Mouse (Mus musculus) adrenal gland, postnatal 0 days (tissue): ENCODE measurements around the gene Gm3752. TPM values are rescaled to one million over a fixed set of nuclear protein-coding genes. Genes with fewer than 3 reads are reported as not detected.

Experiments used
- polyA plus RNA-seq: library from polyadenylated mRNA; unstranded; fragments of >200 nt; fragmentation: Nextera tagmentation; extraction: Ambion mirVana; gene quantifications from 2 replicates; pipeline ENCODE4 v1.2.1, GENCODE M21; 2015

Gm3752 gene
- 0.33 and 0.79 TPM in 2 replicates for polyA plus RNA-seq

GRCm38 (mm10) chr14:7483662-7484061 is at the start of gene Gm3752:
Gene Gm3752, minus strand, starts transcription at chr14:7483762.

GRCm38 (mm10) chr14:7450817-7451216 is 32.7 kb downstream of the Gm3752 start, which contains the start of gene Gm3755:
Gene Gm3755, minus strand, starts transcription at chr14:7450917.

Other genes with a start within 250 kb of the Gm3752 start
- gene Gm3727, start 219.0 kb downstream of the Gm3752 start, polyA plus RNA-seq: not detected in 2 replicates
- gene Gm3739, start 168.7 kb downstream of the Gm3752 start, polyA plus RNA-seq: 0.22 and 0.44 TPM in 2 replicates
- gene Gm5797, start 151.4 kb downstream of the Gm3752 start, polyA plus RNA-seq: not detected in 2 replicates
- not detected in 2 replicates for gene Gm8374, start 118.6 kb downstream of the Gm3752 start, polyA plus RNA-seq
- gene Gm3755, start 32.8 kb downstream of the Gm3752 start, polyA plus RNA-seq: not detected in 2 replicates
- 0.43 and 0.50 TPM in 2 replicates for gene Gm3558, start 84.8 kb upstream of the Gm3752 start, polyA plus RNA-seq
- gene Gm10338, start 111.8 kb upstream of the Gm3752 start, polyA plus RNA-seq: not detected in 2 replicates
- not detected in 2 replicates for gene Gm10128, start 160.2 kb upstream of the Gm3752 start, polyA plus RNA-seq